Mouse (Mus musculus): ENCODE measurements around the gene Skint1.
"Not testable (repeated sequence)": the region's sequence is repeated elsewhere in the genome, so short reads cannot be mapped to it uniquely, and the experiment has no call there.

Skint1 gene

GRCm38 (mm10) chr4:112005969-112006368 is at the start of gene Skint1:
Gene Skint1 (plus strand): TSS chr4:112006269.
- DNase-seq (ENCODE audit: low read depth) = no peak

DNA sequence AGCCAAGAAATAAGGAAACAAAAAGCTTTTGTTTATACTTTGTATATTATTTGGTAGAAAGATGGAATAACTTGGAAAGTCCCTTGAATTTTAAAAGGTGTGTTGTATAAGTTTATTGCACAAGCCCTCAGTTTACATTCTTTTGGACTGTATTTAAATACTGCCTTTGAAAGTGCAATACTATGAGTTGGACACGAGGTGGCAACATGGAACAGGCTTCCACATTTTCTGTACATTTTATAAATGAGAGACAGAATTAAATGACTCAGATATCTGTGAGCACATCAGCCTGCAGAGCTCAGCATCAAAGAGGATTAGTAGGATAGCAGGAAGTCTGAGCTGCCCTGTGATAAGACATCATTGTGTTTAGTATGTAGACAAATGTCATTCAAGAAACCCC is 44.8 kb upstream of the Skint1 start:
- no peak for DNase-seq (ENCODE audit: low read depth)

- not testable (repeated sequence) for DNase-seq (ENCODE audit: low read depth)
Observed at GRCm38 (mm10) chr4:111963241-111963640, 42.8 kb upstream of the Skint1 start.

GRCm38 (mm10) chr4:111963669-111964068 is 42.4 kb upstream of the Skint1 start:
- DNase-seq (ENCODE audit: low read depth) = no peak

DNA sequence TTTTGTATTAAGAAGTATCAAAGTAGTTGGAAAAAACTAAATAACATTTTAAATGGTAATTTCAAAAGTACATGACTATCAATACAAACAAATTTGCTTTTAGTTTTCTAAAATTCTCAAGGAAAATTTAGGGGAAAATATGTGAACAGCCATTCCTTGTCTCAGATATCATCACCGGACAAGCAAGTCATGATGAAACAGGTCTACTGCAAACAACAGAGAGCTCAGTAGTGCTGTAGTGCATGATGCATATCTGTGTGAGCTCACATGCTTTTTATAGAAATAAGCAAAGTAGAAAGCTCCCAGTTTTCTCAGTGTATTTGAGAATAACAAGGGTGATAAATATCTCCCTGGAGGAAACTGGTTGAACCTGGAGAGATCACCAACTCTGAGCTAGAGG is 33.4 kb upstream of the Skint1 start, which contains the start of gene Skint7:
Gene Skint7, plus strand, starts transcription at position 301 of the 400 bp plus-strand sequence.
- no peak for DNase-seq (ENCODE audit: low read depth)

- DNase-seq (ENCODE audit: low read depth) = no peak
Observed at GRCm38 (mm10) chr4:112071716-112072115, 65.6 kb downstream of the Skint1 start, which contains the start of gene Skint4. Gene Skint4 (plus strand): TSS chr4:112072016.
